Mouse (Mus musculus) gastrocnemius, postnatal 10 days (tissue): Measurements from ENCODE around the gene Sec1. TPM values are rescaled to one million over a fixed set of nuclear protein-coding genes. Genes with fewer than 3 reads are reported as not detected.
A peak's percentile ranks its signal among the peaks of the same experiment; 100 is the strongest.

Experiments used
- DNase-seq: peaks from one replicate; pipeline ENCODE4 v3.0.0; 2021; ENCODE audit warnings: mixed read lengths
- total RNA-seq, 2 experiments: library from RNA; stranded (reverse); gene quantifications; 2 replicates each; pipeline ENCODE4 v1.2.3; 2021

Sec1 gene
- total RNA-seq, 2 experiments from 2014 or later, result 0.21 TPM; not detected in 1

- DNase-seq, result peak; percentile 98
Measured at GRCm38 (mm10) chr7:45717918-45718297, 23.7 kb upstream of the Sec1 start, which contains the start of gene Sphk2. Gene Sphk2 (minus strand): TSS chr7:45718002.

- DNase-seq, result no peak
Measured at GRCm38 (mm10) chr7:45716952-45717917, 23.0 kb upstream of the Sec1 start.

DNA sequence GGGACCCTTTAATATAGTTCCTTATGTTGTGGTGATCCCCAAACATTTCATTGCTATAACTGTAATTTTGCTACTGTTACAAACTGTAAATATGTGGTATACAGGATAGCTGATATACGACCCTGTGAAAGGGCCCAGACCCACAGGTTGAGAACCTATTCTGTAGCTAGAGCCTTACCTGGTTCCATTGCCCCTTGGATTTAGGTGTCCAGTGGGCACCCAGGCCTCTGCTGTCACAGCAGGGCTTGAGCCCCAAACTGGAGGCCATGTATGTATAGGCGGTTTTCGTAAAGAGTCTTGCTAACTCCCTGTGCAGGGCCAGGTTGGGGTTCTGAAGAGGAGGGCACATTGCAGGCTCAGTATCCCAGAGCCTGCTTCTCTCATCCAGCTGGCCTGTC, 22.3 kb upstream of the Sec1 start:
- peak; percentile 3 for DNase-seq

GRCm38 (mm10) chr7:45715741-45716459, 21.7 kb upstream of the Sec1 start:
- peak; percentile 20 for DNase-seq

GRCm38 (mm10) chr7:45715090-45715708, 21.0 kb upstream of the Sec1 start, which contains the start of gene Rpl18:
Gene Rpl18 (plus strand): TSS chr7:45715457.
- DNase-seq, result peak; percentile 98

DNA sequence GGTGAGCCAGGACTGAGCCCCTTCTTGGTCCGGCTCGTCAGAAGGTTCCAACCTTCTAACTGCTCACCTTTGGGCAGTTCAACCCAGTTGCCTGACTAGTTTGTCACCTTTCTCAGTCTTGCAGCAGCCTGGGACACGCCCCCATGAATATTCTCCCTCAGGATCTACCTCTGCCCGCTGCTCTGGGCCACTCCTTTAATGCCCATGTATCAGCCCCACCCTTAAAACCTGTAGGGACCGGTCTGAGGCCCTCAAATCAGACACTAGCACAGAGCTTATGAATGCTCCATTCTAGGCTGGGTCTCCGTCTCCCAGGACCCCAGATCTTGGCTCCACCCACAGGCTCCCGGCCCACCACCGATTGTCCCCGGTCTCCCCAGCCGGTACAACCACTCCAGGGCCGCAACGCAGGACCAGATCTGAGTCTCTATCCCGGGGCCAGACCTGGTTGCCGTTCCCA, 20.5 kb upstream of the Sec1 start:
- no peak for DNase-seq

GRCm38 (mm10) chr7:45713881-45714520, 19.8 kb upstream of the Sec1 start:
- no peak for DNase-seq

DNA sequence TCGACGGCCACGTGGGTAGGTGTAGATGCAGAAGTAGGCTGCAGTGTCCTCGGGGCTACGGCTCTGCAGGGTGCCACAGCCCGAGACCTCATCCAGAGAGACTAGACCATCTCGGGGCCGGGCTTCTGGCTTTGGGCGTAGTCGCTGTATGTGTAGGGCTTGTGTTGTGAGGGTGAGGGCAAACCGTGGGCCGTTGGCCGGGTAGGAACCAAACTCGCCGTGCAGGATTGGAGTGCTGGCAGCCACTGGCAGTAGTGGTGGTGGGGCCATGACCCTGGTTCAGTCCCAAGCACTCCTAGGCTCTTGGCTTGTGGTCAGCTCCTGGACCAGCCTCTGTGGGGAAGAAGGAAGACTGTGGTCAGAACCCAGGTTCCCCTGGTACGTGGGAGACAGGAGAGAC, 19.2 kb upstream of the Sec1 start:
- DNase-seq, result peak; percentile 23

DNA sequence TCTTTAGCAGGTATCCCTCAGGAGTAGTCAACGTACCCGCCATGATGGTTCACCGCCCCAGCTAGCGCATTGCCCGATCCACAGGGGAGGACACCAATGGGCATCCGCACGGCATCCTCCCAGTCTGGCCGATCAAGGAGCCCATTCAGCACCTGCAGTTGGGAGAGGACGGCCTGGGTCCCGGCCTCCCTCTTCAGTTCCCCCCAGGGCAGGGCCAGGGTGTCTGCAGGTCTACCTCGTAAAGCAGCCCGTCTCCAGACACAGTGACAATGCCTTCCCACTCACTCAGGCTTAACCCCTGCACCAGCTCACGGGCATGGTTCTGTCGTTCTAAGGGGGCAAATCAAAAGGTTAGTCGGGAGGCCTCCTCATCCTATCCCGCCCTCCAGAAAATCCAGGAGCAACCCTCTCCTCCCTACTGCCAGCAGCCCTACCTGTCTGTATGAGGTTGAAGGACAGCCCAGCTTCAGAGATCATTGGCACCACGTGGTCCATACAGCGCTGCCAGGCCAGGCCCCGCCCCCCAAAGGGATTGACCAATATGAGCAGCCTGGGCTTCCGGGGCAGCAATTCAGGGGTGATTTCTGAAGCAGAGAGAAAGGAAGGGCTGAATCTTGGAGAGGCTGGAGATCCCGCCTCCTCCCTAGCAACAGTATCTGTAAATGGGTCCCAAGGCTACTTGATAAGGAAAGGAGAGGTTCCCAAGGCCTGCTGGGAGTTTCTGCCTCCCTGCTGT, 18.0 kb upstream of the Sec1 start:
- peak; percentile 44 for DNase-seq

GRCm38 (mm10) chr7:45711316-45712021, 17.3 kb upstream of the Sec1 start:
- DNase-seq, result peak; percentile 21

DNA sequence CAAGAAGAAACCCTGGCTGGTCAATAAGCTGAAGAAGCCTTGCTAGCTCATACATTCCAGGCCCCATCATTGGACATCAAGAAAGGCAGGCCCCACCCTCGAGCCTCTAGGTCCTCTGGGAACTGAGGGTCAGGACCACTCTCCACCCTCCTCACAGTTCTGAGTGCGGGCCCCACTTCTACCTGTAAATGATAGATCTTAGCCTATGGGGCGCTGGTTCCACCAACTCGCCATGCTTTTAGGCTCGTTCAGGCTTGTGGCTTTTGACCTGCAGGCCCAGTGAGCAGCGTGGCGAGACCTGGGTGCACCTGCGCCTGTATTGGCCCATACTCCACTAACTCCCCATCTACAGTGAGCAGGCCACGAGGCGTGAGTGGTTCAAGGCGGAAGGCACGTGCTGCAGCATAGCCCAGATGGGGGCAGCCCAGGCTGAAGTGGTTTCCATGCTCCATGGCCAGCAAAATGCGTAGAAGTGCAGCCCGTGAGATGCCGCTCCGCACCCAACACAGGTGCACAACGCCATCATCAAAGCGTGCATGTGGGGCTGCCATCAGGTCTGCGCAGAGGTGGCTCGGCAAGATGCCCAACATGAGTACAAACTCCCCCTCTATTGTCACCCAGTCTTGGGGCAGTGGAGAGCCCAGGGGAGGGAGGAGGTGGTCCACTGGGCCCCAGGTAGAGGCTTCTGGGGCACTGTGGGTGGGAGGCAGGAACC, 16.4 kb upstream of the Sec1 start:
- DNase-seq, result peak; percentile 18

DNA sequence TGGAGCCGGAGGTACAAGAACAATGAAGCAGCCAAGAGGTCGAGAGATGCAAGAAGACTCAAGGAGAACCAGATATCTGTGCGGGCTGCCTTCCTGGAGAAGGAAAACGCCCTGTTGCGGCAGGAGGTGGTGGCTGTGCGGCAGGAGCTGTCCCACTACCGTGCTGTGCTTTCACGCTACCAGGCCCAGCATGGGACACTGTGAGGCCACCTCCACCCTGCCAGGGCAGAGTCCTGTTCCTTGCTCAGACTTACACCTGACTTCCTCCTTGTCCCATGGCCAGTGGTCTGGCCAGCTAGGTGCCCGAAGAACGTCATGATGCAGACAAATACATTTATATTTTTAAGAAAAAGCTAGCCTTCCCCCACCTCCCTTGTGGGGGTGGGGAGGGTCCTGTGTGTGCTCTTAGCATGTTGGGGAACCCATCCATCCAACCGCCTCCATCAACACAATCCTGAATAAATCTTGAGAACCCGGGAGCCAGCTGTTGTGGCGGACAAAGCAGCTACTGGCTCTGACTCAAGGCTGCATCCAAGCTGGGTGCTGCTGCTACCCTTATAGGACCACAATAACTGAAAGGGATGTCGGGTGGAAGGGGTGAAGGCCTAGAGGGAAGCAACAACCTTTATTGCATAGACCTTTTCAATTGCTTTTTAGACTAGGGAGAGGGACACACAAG, 15.6 kb upstream of the Sec1 start:
- DNase-seq, result no peak

DNA sequence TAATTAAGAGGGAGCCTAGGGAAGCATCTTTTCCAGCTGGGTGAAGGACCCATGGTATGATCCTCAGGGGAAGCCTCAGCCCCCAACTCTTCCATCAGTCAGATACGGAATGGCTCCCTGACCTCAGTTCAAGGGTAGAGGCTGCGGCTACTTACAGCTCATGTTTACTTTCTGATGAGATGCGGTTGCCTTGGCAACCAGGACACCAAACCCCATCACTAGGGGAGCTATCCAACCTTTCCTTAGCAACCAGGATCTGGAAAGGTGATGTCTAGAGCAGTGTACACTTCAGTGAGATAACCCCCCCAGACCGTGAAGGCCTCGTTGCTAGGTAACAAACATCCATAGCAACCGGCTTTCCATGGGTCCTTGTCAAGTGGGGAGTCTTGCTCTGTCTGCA, 14.8 kb upstream of the Sec1 start:
- DNase-seq, result no peak

DNA sequence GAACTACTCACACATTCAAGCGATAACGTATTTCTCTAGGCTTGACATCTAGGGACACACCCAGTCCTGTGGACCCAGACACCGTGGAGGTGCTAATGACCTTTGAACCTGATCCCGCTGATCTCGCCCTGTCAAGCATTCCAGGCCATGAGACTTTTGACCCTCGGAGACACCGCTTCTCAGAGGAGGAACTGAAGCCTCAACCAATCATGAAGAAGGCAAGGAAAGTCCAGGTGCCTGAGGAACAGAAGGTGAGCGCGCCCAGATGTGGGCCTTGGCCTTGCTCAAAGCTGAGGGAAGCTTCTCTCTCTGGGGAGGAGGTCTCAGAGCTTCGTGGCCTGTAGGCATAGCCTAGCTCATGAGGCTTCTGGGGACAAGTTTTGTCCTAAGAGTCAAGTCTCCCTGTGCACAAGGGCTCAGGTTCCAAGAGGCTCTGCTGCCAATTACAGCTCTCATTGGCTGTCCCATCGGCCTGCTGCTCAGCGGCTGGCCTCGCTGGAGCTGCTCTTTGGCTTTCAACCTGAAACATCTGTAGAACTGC, 14.1 kb upstream of the Sec1 start:
- peak; percentile 45 for DNase-seq

GRCm38 (mm10) chr7:45707375-45707967, 13.3 kb upstream of the Sec1 start:
- peak; percentile 97 for DNase-seq

DNA sequence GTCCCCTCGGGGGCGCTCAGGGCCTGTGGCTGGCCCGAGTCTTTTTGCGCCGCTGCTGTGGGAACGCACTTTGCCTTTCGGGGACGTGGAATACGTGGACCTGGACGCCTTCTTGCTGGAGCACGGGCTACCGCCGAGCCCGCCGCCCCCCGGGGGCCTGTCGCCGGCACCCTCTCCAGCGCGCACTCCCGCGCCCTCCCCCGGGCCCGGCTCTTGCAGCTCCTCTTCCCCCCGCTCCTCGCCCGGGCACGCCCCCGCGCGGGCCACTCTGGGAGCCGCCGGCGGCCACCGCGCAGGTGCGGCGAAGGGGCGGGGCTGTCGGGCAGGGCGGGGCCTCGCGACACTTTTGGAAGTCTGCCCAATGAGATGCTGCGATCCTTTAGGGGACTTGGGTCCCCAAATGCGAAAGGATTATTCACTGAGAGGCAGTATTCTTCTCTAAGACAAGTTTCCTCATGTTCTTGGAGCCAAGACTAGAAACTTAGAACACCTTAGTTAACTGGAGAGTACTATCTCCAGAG, 12.6 kb upstream of the Sec1 start:
- DNase-seq, result peak; percentile 92

DNA sequence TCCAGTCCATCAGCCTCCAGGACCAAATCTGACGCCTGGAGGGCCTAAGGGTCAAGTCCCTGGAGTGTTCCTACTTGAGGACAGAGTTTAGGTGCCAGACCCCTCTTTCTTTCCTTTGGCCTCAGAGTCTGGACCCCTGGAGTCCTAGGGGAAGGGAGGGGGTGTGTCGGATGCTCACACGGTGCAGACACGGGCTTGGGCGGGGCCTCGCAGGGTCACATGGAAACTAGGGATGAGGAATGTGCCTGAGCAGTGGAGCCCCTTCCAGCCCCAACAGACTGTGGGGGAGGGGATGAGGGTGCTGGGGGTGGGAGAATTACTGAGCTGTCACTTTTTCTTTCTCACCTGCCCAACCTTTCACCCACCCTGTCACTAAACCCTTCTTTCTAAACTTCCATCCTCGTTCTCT, 11.7 kb upstream of the Sec1 start:
- peak; percentile 82 for DNase-seq

DNA sequence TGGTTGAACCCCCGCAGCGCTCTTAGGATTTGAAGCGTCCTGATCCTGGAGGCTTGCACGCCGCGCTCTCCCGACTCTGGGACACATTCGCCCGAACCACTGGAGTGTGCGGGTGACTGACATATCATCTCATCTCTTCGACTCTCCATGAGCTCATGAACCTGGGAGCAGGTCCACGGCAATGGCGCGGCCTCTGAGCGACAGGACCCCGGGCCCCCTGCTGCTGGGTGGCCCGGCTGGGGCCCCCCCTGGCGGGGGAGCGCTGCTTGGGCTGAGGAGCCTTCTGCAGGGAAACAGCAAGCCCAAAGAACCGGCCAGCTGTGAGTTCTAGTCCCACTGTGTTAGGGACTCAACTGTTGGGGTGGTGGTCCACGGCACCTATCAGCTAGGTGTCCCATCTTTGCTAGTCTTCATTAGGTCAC, 11.3 kb upstream of the Sec1 start:
- DNase-seq, result peak; percentile 57
